Mouse (Mus musculus) testis, adult 2 months (tissue): ENCODE data around the gene Hmgn2. TPM values are rescaled to one million over a fixed set of nuclear protein-coding genes. Genes with fewer than 3 reads are reported as not detected.
"Not testable (repeated sequence)": the region's sequence is repeated elsewhere in the genome, so short reads cannot be mapped to it uniquely, and the experiment has no call there.

ENCODE experiments used
- H3K27ac ChIP-seq: fragments of 200-500 bp; 2 replicates; pipeline ENCODE4 v1.5.1; 2012; ENCODE audit warnings: low read depth, low read length; ENCODE audit not compliant: control insufficient read depth, insufficient read depth
- H3K27me3 ChIP-seq: fragments of 200-500 bp; 2 replicates; pipeline ENCODE4 v1.6.1; 2012; ENCODE audit warnings: mild to moderate bottlenecking, low read length, moderate library complexity; ENCODE audit not compliant: control insufficient read depth, insufficient read depth
- H3K36me3 ChIP-seq: fragments of 200-500 bp; 2 replicates; pipeline ENCODE4 v1.6.1; 2012; ENCODE audit warnings: mild to moderate bottlenecking, low read length; ENCODE audit not compliant: control insufficient read depth, insufficient read depth
- H3K4me1 ChIP-seq: fragments of 200-500 bp; 2 replicates; pipeline ENCODE4 v1.6.1; 2012; ENCODE audit warnings: low read length; ENCODE audit not compliant: control insufficient read depth, insufficient read depth
- H3K4me3 ChIP-seq: fragments of 200-500 bp; 2 replicates; pipeline ENCODE4 v1.5.1; 2012; ENCODE audit warnings: low read depth, mild to moderate bottlenecking, low read length, moderate library complexity, mixed read lengths; ENCODE audit not compliant: control insufficient read depth
- CTCF ChIP-seq: fragments of 200-500 bp; IDR thresholded peaks from 2 replicates; pipeline ENCODE4 v1.5.1; 2012; ENCODE audit warnings: low read depth, mild to moderate bottlenecking, inconsistent platforms, low read length, moderate library complexity; ENCODE audit not compliant: control insufficient read depth, insufficient read depth, insufficient replicate concordance
- POLR2A ChIP-seq: fragments of 200-500 bp; IDR thresholded peaks from 2 replicates; pipeline ENCODE4 v1.6.1; 2012; ENCODE audit warnings: low read depth, mild to moderate bottlenecking, inconsistent platforms, low read length, moderate library complexity; ENCODE audit not compliant: control insufficient read depth
- polyA plus RNA-seq: library from polyadenylated mRNA; depleted of rRNA; stranded (reverse); fragments of >200 nt; gene quantifications from 2 replicates; pipeline ENCODE4 v1.2.3, GENCODE M21; 2012; rRNA removed

Gene Hmgn2
- polyA plus RNA-seq, 1 experiment = 34.0 TPM

- no peaks in the 10 kb centered on the region for H3K27me3 ChIP-seq
- no peak for TF ChIP-seq POLR2A
- no peak overlapping the region for H3K27ac ChIP-seq
- no peaks in the 10 kb centered on the region for H3K36me3 ChIP-seq
- H3K4me1 ChIP-seq = no peaks in the 10 kb centered on the region
- no peak overlapping the region for H3K4me3 ChIP-seq
Observed at GRCm38 (mm10) chr4:133938077-133938476, 30.4 kb downstream of the Hmgn2 start.

GRCm38 (mm10) chr4:133931785-133932184 lies 36.7 kb downstream of the Hmgn2 start:
- TF ChIP-seq POLR2A (no peak), CTCF (no peak)
- Histone ChIP-seq H3K4me3 (no peak overlapping the region), H3K27ac (no peak overlapping the region), H3K36me3 (no peaks in the 10 kb centered on the region), H3K4me1 (peaks cover 10% of the 10 kb centered on the region), H3K27me3 (no peaks in the 10 kb centered on the region)

- no peak for TF ChIP-seq POLR2A
- no peak for TF ChIP-seq CTCF
- peaks cover 10% of the 10 kb centered on the region for H3K4me1 ChIP-seq
- H3K4me3 ChIP-seq = no peak overlapping the region
- H3K36me3 ChIP-seq = no peaks in the 10 kb centered on the region
- H3K27me3 ChIP-seq = no peaks in the 10 kb centered on the region
- H3K27ac ChIP-seq = no peak overlapping the region
Observed at GRCm38 (mm10) chr4:133931349-133931748, 37.1 kb downstream of the Hmgn2 start.

- TF ChIP-seq POLR2A = no peak
- TF ChIP-seq CTCF = no peak
- peak overlapping the region; percentile 69 for H3K27ac ChIP-seq
- peak overlapping the region; percentile 89 for H3K4me3 ChIP-seq
- H3K4me1 ChIP-seq = peaks cover 10% of the 10 kb centered on the region
- no peaks in the 10 kb centered on the region for H3K27me3 ChIP-seq
- H3K36me3 ChIP-seq = no peaks in the 10 kb centered on the region
Observed at GRCm38 (mm10) chr4:133929278-133929670, 39.2 kb downstream of the Hmgn2 start.

GRCm38 (mm10) chr4:133928576-133929277 lies 39.7 kb downstream of the Hmgn2 start:
- TF ChIP-seq POLR2A = peak; percentile 87
- TF ChIP-seq CTCF = no peak
- peaks cover 10% of the 10 kb centered on the region for H3K4me1 ChIP-seq
- no peaks in the 10 kb centered on the region for H3K27me3 ChIP-seq
- peak overlapping the region; percentile 89 for H3K4me3 ChIP-seq
- H3K36me3 ChIP-seq = no peaks in the 10 kb centered on the region
- H3K27ac ChIP-seq = peak overlapping the region; percentile 69

- Histone ChIP-seq H3K27me3 (no peaks in the 10 kb centered on the region), H3K27ac (no peak overlapping the region), H3K36me3 (no peaks in the 10 kb centered on the region), H3K4me1 (peaks cover 10% of the 10 kb centered on the region), H3K4me3 (no peak overlapping the region)
- no peak for TF ChIP-seq CTCF
- TF ChIP-seq POLR2A = no peak
Observed at GRCm38 (mm10) chr4:133925204-133925603, 43.2 kb downstream of the Hmgn2 start.

- Histone ChIP-seq H3K27me3 (no peaks in the 10 kb centered on the region), H3K27ac (no peak overlapping the region), H3K4me1 (peaks cover 7% of the 10 kb centered on the region), H3K4me3 (no peak overlapping the region), H3K36me3 (no peaks in the 10 kb centered on the region)
- TF ChIP-seq CTCF (no peak), POLR2A (no peak)
Observed at GRCm38 (mm10) chr4:133923743-133924142, 44.7 kb downstream of the Hmgn2 start.

- H3K27me3 ChIP-seq, H3K4me3 ChIP-seq, H3K36me3 ChIP-seq, H3K27ac ChIP-seq, H3K4me1 ChIP-seq: not testable (repeated sequence)
Observed at GRCm38 (mm10) chr4:133918093-133918825, 50.2 kb downstream of the Hmgn2 start.

Other genes with a start within 250 kb of the Hmgn2 start
- 33.9 and 36.4 TPM in 2 replicates for gene Arid1a, start 211.9 kb downstream of the Hmgn2 start, polyA plus RNA-seq
- gene Rps6ka1, start 80.9 kb downstream of the Hmgn2 start, polyA plus RNA-seq = 54.8 and 57.2 TPM in 2 replicates
- 16.6 and 17.3 TPM in 2 replicates for gene Dhdds, start 32.3 kb upstream of the Hmgn2 start, polyA plus RNA-seq
- gene Lin28a, start 50.2 kb upstream of the Hmgn2 start, polyA plus RNA-seq = 1.2 TPM in 2 replicates
- gene Zfp683, start 85.2 kb upstream of the Hmgn2 start, polyA plus RNA-seq = 0.11 TPM in 2 replicates
- gene Crybg2, start 92.2 kb upstream of the Hmgn2 start, polyA plus RNA-seq = 2.3 and 2.4 TPM in 2 replicates
- 2.0 and 660 TPM in 2 replicates for gene Cd52, start 126.4 kb upstream of the Hmgn2 start, polyA plus RNA-seq
- 457 and 483 TPM in 2 replicates for gene Ubxn11, start 133.9 kb upstream of the Hmgn2 start, polyA plus RNA-seq
- 85.6 and 157 TPM in 2 replicates for gene Sh3bgrl3, start 160.1 kb upstream of the Hmgn2 start, polyA plus RNA-seq
- gene Cep85, start 218.5 kb upstream of the Hmgn2 start, polyA plus RNA-seq = 110 and 114 TPM in 2 replicates
- gene Gm7534, start 234.4 kb upstream of the Hmgn2 start, polyA plus RNA-seq = not detected in 2 replicates